Mouse (Mus musculus) liver, embryonic 14.5 days (tissue): ENCODE measurements around the gene Tomm20.

ENCODE experiments used
- CTCF ChIP-seq: IDR thresholded peaks from 2 replicates; pipeline ENCODE4 v1.5.1; 2016; ENCODE audit warnings: antibody characterized with exemption, low read depth, control low read depth
- EP300 ChIP-seq: IDR thresholded peaks from 2 replicates; pipeline ENCODE4 v1.6.1; 2016; ENCODE audit warnings: antibody characterized with exemption, low read depth

DNA sequence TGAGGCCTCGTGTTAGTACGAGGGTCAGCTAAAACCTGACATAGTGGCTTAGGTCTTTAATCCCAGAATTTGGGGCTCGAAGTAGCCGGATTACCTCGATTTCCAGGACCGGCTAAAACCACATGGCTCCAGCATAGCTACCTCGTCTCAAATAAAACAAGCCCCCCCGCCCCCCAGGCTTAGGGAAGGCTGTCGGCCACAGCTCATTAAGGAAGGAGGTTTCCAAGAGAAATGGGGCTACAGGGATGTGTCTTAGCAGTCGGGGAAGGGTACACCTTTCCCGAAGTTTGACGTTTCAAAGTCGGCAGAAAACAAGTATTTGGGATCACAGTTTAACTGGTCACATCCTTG is 25.6 kb upstream of the Tomm20 start:
- TF ChIP-seq EP300, result no peak
- TF ChIP-seq CTCF, result no peak
